Mouse (Mus musculus) thymus, adult 2 months (tissue): ENCODE data around the gene Ier5. TPM values are rescaled to one million over a fixed set of nuclear protein-coding genes. Genes with fewer than 3 reads are reported as not detected.
A peak's percentile ranks its signal among the peaks of the same experiment; 100 is the strongest.

Experiments used
- DNase-seq: peaks from one replicate; pipeline ENCODE4 v3.0.0; 2021
- H3K27ac ChIP-seq: fragments of 200-500 bp; 2 replicates; pipeline ENCODE4 v1.5.1; 2012; ENCODE audit warnings: low read length, control low read depth; ENCODE audit not compliant: control insufficient read depth, insufficient read depth
- H3K27me3 ChIP-seq: fragments of 200-500 bp; 2 replicates; pipeline ENCODE4 v1.6.1; 2012; ENCODE audit warnings: mild to moderate bottlenecking, low read length, moderate library complexity, mixed read lengths; ENCODE audit not compliant: control insufficient read depth, insufficient read depth
- H3K36me3 ChIP-seq: fragments of 200-500 bp; 2 replicates; pipeline ENCODE4 v1.6.1; 2012; ENCODE audit warnings: mild to moderate bottlenecking, low read length, moderate library complexity; ENCODE audit not compliant: control insufficient read depth, insufficient read depth
- H3K4me1 ChIP-seq: fragments of 200-500 bp; replicated peaks from 2 replicates; pipeline ENCODE4 v1.6.1; 2012; ENCODE audit warnings: low read length; ENCODE audit not compliant: control insufficient read depth, insufficient read depth
- H3K4me3 ChIP-seq: fragments of 200-500 bp; 2 replicates; pipeline ENCODE4 v1.5.1; 2012; ENCODE audit warnings: mild to moderate bottlenecking, low read length, control low read depth, moderate library complexity; ENCODE audit not compliant: control insufficient read depth, insufficient read depth
- CTCF ChIP-seq: fragments of 200-500 bp; IDR thresholded peaks from 2 replicates; pipeline ENCODE4 v1.5.1; 2012; ENCODE audit warnings: mild to moderate bottlenecking, control low read depth, low read length, moderate library complexity, borderline replicate concordance; ENCODE audit not compliant: control insufficient read depth, poor library complexity, insufficient read depth; ENCODE audit errors: extremely low read depth
- POLR2A ChIP-seq: fragments of 200-500 bp; IDR thresholded peaks from 2 replicates; pipeline ENCODE4 v1.6.1; 2012; ENCODE audit warnings: mild to moderate bottlenecking, low read length, control low read depth, moderate library complexity; ENCODE audit not compliant: control insufficient read depth, poor library complexity, insufficient read depth; ENCODE audit errors: extremely low read depth
- WGBS: fragments of 180-500 bp; shearing (Covaris S2); methylation state at CpG from one replicate; pipeline ENCODE4 v1.1.7; 2018; 5-methylcytosine and 5-hydroxymethylcytosine counted together
- polyA plus RNA-seq: library from polyadenylated mRNA; depleted of rRNA; stranded (reverse); fragments of >200 nt; gene quantifications from 2 replicates; pipeline ENCODE4 v1.2.3, GENCODE M21; 2012

Gene Ier5
- polyA plus RNA-seq, 1 experiment = 37.2 TPM

- Histone ChIP-seq H3K27ac (peak overlapping the region; percentile 50; the same call in 1 of the 2 replicates), H3K27me3 (no peaks in the 10 kb centered on the region), H3K4me1 (peaks cover 54% of the 10 kb centered on the region), H3K4me3 (peak overlapping the region; percentile 62), H3K36me3 (no peaks in the 10 kb centered on the region)
- DNase-seq = peak; percentile 74
- TF ChIP-seq POLR2A (no peak), CTCF (no peak)
- under 1% methylated on average over 18 of the region's 18 CpGs for WGBS
Observed at GRCm38 (mm10) chr1:155082965-155083268, 16.5 kb downstream of the Ier5 start.

GRCm38 (mm10) chr1:155082158-155082964, 17.1 kb downstream of the Ier5 start:
- H3K27me3 ChIP-seq = no peaks in the 10 kb centered on the region
- peaks cover 51% of the 10 kb centered on the region for H3K4me1 ChIP-seq
- TF ChIP-seq POLR2A (no peak), CTCF (no peak)
- H3K36me3 ChIP-seq = no peaks in the 10 kb centered on the region
- H3K27ac ChIP-seq = peak overlapping the region; percentile 50; the same call in 1 of the 2 replicates
- no peak for DNase-seq
- H3K4me3 ChIP-seq = peak overlapping the region; percentile 62
- 14% methylated on average over 11 of the region's 11 CpGs for WGBS

GRCm38 (mm10) chr1:155077675-155078074, 21.8 kb downstream of the Ier5 start:
- no peaks in the 10 kb centered on the region for H3K27me3 ChIP-seq
- WGBS = 98% methylated on average over 3 of the region's 3 CpGs
- H3K36me3 ChIP-seq = no peaks in the 10 kb centered on the region
- DNase-seq = no peak
- H3K4me3 ChIP-seq = no peak overlapping the region
- H3K4me1 ChIP-seq = peaks cover 40% of the 10 kb centered on the region
- TF ChIP-seq CTCF (no peak), POLR2A (no peak)
- no peak overlapping the region for H3K27ac ChIP-seq

GRCm38 (mm10) chr1:155075856-155076255, 23.6 kb downstream of the Ier5 start:
- H3K4me3 ChIP-seq = no peak overlapping the region
- H3K4me1 ChIP-seq = peaks cover 34% of the 10 kb centered on the region
- 97% methylated on average over 7 of the region's 7 CpGs for WGBS
- H3K36me3 ChIP-seq = no peaks in the 10 kb centered on the region
- TF ChIP-seq POLR2A = no peak
- TF ChIP-seq CTCF = no peak
- no peak overlapping the region for H3K27ac ChIP-seq
- no peaks in the 10 kb centered on the region for H3K27me3 ChIP-seq
- DNase-seq = no peak

- WGBS = 64% methylated on average over 7 of the region's 7 CpGs
Observed at GRCm38 (mm10) chr1:155074856-155075255, 24.6 kb downstream of the Ier5 start.

GRCm38 (mm10) chr1:155073905-155074304, 25.5 kb downstream of the Ier5 start:
- Histone ChIP-seq H3K27ac (no peak overlapping the region), H3K36me3 (no peaks in the 10 kb centered on the region), H3K4me1 (peaks cover 42% of the 10 kb centered on the region), H3K4me3 (no peak overlapping the region), H3K27me3 (no peaks in the 10 kb centered on the region)
- TF ChIP-seq CTCF (no peak), POLR2A (no peak)
- no peak for DNase-seq
- 86% methylated on average over 6 of the region's 6 CpGs for WGBS

More at GRCm38 (mm10) chr1:155074856-155075255, 24.6 kb downstream of the Ier5 start:
- TF ChIP-seq POLR2A (no peak), CTCF (no peak)
- DNase-seq = no peak
- peaks cover 37% of the 10 kb centered on the region for H3K4me1 ChIP-seq
- no peaks in the 10 kb centered on the region for H3K27me3 ChIP-seq
- H3K27ac ChIP-seq = no peak overlapping the region
- no peaks in the 10 kb centered on the region for H3K36me3 ChIP-seq
- H3K4me3 ChIP-seq = no peak overlapping the region
